Mouse (Mus musculus) cerebellum, adult 11-12 months (tissue): Measurements from ENCODE around the gene Kctd21.

Source experiments
- DNase-seq: peaks from one replicate; pipeline ENCODE4 v3.0.0; 2022

Gene Kctd21

DNA sequence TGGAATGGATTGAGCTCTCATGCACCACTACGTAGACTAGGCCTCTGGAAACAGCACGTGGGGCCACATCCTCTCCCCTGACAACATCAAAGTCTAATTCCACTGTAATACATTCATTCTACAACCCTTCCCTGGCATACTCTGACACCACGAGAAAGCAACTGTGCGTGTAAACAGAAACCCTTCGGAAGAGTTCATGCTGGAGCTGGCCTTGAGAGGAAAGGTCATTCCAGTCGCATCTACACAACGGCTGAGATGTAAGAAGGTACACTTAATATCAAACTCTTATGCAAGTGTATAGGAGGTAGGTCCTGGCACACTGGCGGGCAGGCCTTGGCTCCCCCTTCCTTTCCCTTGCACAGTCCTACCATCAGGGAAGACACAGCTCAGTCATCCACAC lies 7.8 kb upstream of the Kctd21 start:
- no peak for DNase-seq

- no peak for DNase-seq
Measured at GRCm38 (mm10) chr7:97325156-97325985, 6.8 kb upstream of the Kctd21 start.

- no peak for DNase-seq
Measured at GRCm38 (mm10) chr7:97327376-97327775, 4.8 kb upstream of the Kctd21 start.

- peak; percentile 83 for DNase-seq
Measured at GRCm38 (mm10) chr7:97328891-97329588, 3.1 kb upstream of the Kctd21 start.

DNA sequence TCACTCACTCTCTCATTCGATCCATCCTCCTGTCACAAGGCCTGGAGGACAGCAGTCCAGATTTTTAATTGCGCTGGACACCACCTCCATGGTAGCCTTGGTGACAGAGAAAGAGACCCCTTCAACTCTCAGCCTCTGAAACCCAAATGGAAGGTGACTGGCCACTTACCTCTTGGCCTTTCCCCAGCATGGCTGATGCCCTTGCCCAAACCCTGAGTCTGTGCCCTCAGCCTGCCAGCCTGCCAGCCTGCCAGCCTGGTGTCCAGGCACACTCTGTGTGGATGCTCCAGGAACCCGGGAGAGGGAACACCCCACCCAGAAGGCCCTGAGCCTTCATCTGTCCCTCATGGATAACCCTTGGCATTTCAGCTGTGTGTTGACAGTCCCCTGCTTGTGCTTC lies 2.5 kb upstream of the Kctd21 start:
- peak; percentile 73 for DNase-seq

- DNase-seq, result peak; percentile 74
Measured at GRCm38 (mm10) chr7:97330931-97331645, 1.0 kb upstream of the Kctd21 start.

GRCm38 (mm10) chr7:97332667-97333041 lies 527 bp downstream of the Kctd21 start:
- no peak for DNase-seq

- DNase-seq, result peak; percentile 70
Measured at GRCm38 (mm10) chr7:97333113-97333898, 1.2 kb downstream of the Kctd21 start.

DNA sequence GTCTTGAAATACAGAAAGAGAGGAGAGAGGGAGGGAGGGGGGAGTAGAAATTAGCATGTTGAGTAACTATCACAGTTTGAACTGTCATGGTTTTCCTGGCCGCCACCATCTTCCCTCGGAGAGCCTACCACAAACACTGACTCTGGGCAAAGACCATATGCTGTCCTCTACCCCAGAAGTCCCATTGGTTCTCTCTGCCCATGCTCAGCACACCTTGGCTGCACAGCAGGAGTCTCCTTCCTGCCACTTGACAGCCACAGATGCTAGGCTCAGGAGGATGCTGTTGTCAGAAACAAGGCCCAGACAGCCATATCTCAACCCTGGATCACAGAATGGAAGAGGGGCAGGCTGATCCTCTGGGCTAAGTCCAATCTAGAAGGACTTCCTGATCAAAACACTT lies 2.3 kb downstream of the Kctd21 start:
- DNase-seq, result peak; percentile 75

DNA sequence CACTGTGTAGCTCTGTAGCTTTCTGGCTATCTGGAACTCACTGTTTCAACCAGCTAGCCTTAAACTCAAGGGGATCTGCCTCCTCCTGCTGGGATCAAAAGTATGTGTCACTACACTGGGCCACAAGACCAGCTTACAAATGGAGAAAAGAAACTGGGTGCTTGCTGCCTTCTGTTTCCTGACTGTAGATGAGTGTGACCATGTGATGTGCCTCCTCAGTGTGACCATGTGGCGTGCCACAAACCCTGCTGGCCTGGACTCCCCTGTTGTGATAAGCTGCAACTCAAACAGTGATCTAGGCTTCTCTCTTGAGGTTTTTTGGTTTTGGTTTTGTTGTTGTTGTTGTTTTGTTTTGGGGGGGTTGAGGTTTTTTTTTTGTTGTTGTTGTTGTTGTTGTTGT lies 4.6 kb downstream of the Kctd21 start:
- DNase-seq, result no peak

DNA sequence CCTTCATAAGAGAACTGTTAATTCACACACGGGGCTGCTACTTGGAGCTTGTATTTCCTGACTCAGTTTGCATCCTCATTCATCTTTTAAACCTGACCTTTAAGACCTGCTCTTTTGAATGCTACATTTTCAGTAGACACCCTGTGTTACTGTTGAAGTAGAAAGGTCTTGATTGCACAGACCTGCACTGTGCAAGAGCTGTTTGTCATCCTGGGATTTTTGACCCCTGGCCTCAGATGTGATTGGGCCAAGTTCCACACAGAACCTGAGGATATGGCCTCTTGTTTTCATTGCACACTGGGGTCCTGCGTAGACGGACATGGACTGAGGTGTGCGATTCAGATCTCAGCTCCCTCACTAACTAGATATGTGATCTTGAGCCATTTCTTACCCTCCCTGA lies 6.5 kb downstream of the Kctd21 start:
- DNase-seq, result no peak

- DNase-seq, result no peak
Measured at GRCm38 (mm10) chr7:97339623-97340022, 7.5 kb downstream of the Kctd21 start.

DNA sequence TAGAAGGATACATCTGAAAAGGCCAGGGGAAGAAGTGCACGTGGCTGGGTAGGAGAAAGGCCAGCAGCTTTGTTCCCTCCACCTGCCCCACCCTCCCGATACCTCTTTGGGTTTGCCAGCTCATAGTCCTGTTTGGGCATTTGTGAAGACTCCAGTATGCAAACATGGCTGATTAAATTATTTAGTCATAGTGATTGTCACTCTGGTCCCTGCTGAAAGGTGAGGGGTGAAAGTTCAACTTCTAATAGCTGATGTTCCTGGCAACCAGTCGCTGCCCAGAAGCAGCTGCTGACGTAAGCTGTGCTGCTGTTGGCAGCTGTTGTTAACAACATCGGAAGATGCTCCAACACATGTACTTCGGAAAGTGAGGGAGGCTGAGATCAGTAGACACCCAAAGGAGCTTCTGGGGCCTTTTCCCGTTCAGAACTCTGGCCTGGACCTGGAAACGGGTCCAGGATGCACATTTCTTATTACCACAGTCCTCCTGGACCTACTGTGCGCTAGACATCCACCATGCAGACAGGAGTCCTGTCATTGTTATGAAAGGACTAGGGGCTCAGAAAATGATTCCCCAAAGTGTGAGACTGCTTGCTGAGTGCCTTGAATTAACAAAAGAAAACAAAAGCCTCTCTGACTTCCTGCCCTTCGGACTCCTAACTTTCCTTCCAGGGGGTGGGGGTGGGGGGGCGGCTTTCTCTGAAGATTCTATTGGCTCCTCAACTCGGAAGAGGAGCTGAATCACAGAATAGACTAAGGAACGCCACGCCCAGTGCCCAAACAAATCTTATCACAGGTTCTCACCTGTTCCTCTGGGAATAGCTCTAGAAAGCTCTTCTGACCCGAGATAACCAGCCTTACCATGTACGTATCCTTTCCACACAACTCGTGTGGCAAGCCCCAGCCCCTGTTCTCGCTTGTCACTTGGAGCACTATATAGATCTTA lies 9.1 kb downstream of the Kctd21 start:
- DNase-seq, result no peak

DNA sequence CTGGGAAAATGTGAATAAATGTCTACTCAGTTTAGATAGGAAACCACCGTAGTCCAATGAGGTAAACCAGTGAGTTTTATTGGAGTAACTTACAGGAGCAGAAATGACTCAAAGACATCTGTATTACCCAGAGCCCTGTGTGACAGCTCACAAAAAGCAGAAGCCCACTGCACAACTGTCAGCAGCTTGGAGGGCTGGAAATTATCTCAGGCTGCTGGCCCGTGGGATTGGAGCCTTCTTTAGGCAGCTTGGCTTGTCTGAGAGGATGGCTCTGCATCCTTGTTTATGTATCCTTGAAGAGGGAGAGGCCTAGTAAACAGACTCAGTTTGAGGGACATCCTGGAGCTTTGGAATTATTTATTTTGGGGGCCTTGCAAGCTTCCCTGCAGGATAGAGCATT lies 10.8 kb downstream of the Kctd21 start:
- DNase-seq, result peak; percentile 2

DNA sequence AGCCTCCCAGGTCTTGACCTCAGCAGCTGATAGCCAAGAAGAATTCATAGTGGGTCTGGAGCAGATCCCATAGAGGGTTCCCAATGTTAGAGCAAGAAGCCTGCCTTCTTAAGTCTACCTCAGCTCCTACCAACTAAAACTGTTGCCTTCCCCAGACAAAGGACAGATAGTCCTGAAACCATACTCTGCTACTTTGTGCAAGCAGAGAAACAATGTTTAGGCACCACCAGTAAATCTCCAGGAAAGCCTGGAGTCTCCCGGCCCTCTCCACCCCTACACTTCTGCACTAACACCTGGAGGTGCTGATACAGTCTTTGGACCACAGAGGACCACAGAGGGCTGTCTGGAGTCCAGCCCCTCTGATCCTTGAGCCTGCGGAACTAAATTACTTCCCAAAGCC lies 12.5 kb downstream of the Kctd21 start:
- peak; percentile 6 for DNase-seq

- DNase-seq, result peak; percentile 66
Measured at GRCm38 (mm10) chr7:97345229-97345871, 13.2 kb downstream of the Kctd21 start.

DNA sequence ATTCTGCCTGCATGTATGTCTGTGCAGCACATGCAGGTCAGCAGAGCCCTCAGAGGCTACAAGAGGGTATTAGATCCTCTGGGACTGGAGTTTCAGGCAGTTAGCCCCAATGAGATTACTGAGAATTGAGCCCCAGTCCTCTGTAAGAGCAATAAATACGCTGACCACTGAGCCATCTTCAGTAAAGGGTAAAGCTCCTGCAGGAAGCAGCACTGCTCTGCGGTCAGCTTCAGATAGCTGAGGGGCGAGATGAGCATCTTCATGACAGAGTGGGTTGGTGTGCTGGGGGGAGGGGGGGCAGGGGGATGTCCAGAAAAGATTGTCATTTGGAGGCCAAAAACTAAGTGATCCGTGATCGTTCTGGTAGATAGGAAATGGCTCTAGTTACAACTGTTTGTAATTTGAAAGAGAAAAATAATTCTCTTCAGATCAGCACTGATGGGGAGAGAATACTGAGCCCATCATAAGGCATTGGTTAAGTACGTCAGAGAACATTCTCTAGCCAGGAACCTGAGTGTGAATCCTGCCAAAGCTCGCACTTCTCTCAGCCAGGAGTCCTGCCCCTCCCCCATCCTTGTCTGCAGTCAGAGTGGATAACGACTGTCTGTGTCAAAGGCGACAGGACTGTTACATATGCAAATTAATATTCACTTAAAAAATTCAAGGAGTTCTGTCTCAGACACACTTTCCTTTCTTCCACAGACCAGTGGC lies 14.1 kb downstream of the Kctd21 start:
- no peak for DNase-seq

DNA sequence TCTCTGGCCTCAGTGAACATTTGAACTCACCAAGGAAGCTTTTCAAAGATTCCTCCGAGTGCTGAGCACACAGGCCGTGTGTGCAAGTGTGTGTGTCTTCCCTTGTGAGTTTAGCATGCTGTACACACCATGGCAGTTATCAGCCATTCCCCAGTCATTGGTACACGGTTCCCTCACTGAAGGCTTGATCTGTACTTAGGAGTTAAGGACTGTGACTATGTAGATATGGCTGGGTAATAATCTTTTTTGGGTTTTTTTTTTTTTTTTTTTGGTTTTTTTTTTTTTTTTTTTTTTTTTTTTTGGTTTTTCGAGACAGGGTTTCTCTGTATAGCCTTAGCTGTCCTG lies 14.7 kb downstream of the Kctd21 start:
- DNase-seq, result no peak

DNA sequence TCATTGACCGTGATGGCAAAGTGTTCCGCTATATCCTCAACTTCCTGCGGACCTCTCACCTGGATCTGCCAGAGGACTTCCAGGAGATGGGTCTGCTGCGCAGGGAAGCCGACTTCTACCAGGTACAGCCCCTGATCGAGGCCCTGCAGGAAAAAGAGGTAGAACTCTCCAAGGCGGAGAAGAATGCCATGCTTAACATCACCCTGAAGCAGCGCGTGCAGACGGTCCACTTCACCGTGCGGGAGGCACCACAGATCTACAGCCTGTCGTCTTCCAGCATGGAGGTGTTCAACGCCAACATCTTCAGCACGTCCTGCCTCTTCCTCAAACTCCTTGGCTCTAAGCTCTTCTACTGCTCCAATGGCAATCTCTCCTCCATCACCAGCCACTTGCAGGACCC lies 15.3 kb downstream of the Kctd21 start:
- DNase-seq, result peak; percentile 7

DNA sequence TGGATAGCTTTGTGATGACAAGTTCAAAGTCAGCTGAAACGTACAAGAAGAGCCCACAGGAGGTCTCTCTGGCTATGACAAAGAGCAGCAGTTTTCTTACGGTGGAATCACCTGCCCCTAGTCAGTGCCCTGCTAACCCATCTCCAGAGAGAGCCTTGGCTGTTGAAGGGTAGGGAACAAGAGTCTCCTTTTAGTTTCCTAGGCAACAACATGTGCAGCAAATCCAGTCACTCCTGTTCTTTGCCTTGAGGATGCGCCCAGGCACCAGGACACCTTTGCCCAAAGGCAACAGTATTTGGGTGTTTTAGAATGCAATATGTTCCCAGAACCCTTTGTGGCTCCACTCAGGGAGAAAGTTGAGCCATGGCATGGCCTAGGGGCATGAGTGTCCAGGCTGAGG lies 16.2 kb downstream of the Kctd21 start:
- DNase-seq, result no peak

- DNase-seq, result no peak
Measured at GRCm38 (mm10) chr7:97348836-97349235, 16.7 kb downstream of the Kctd21 start.
